Mouse (Mus musculus): ENCODE measurements around the gene Tra2a. TPM values are rescaled to one million over a fixed set of nuclear protein-coding genes. Genes with fewer than 3 reads are reported as not detected.
A peak's percentile ranks its signal among the peaks of the same experiment; 100 is the strongest.

Tra2a gene
- 31.2 and 37.1 TPM in 2 replicates for polyA plus RNA-seq (2014; fragmentation: Nextera tagmentation; extraction: Ambion mirVana)

DNA sequence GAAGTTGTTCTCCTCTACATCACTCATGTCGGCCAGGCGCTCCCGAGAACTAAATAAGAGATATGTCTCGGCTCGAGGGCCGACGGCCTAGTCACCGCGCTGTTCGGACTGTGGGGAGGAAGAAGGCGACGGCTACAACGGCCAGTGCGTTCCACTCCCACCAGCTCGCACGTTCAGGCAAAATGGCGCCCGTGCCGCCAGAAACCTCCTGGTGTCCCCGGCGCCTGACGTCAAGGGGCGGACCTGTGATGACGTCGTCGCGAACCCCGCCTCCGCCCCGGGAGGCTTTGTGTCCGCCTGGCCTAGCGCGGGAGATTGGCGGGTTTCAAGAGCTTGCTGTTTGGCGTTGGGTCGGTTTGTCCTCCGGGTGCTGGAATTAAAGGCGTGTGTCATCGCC, at the start of gene Tra2a:
Gene Tra2a, minus strand, starts transcription at position 187 of the 397 bp plus-strand sequence.
- WGBS: under 1% methylated on average over 39 of the region's 39 CpGs

DNA sequence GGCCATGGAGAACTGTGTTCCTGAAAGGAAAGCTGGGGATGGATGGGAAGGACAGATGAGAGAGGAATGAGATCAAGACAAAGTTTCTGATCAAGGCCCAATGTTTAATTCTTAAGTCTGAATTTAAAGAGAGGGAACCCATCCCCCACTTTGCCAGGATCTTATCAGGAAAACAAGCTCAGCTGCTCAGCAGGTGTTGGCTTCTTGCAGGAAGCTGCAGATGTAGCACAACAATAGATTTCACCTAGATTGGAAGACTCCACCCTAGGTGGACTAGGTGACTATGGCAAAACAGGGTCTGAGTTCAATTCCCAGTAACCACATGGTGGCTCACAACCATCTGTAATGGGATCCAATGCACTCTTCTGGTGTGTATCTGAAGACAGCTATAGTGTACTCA, 34.5 kb upstream of the Tra2a start:
- no peak for DNase-seq (ENCODE audit: low spot score)
- no peak overlapping the region for H3K4me2 ChIP-seq
- H3K36me3 ChIP-seq (ENCODE audit: control insufficient read depth, insufficient read depth, low read length): no peaks in the 10 kb centered on the region
- no peak overlapping the region for H3K9ac ChIP-seq (ENCODE audit: low read depth, low read length)
- no peak overlapping the region for H3K27ac ChIP-seq (ENCODE audit: low read depth, low read length)
- no peaks in the 10 kb centered on the region for H3K4me1 ChIP-seq (replicated peaks; ENCODE audit: control insufficient read depth, insufficient read depth, low read length)
- no peaks in the 10 kb centered on the region for H3K27me3 ChIP-seq (replicated peaks; ENCODE audit: control insufficient read depth, insufficient read depth, low read length)
- no peaks in the 10 kb centered on the region for H3K9me3 ChIP-seq (ENCODE audit: control insufficient read depth, low read length)
- ATAC-seq (replicated peaks; ENCODE audit: low FRiP score): no peak
- no peak overlapping the region for H3K4me3 ChIP-seq (ENCODE audit: low read depth, low read length)

More for the DNA sequence above, at the start of gene Tra2a:
- H3K9ac ChIP-seq (ENCODE audit: low read depth, low read length): peak within 1 kb of the TSS; percentile 95
- peak within 1 kb of the TSS; percentile 91 for H3K4me3 ChIP-seq (ENCODE audit: low read depth, low read length)
- H3K27ac ChIP-seq (ENCODE audit: low read depth, low read length): peak within 1 kb of the TSS; percentile 94
- peaks cover 22% of the 10 kb centered on the region for H3K4me1 ChIP-seq (replicated peaks; ENCODE audit: control insufficient read depth, insufficient read depth, low read length)
- H3K4me2 ChIP-seq: peak within 1 kb of the TSS; percentile 74
- no peaks in the 10 kb centered on the region for H3K36me3 ChIP-seq (ENCODE audit: control insufficient read depth, insufficient read depth, low read length)
- ATAC-seq (replicated peaks; ENCODE audit: low FRiP score): peak; percentile 92
- no peaks in the 10 kb centered on the region for H3K9me3 ChIP-seq (ENCODE audit: control insufficient read depth, low read length)
- DNase-seq (ENCODE audit: low spot score): peak; percentile 96
- no peaks in the 10 kb centered on the region for H3K27me3 ChIP-seq (replicated peaks; ENCODE audit: control insufficient read depth, insufficient read depth, low read length)

DNA sequence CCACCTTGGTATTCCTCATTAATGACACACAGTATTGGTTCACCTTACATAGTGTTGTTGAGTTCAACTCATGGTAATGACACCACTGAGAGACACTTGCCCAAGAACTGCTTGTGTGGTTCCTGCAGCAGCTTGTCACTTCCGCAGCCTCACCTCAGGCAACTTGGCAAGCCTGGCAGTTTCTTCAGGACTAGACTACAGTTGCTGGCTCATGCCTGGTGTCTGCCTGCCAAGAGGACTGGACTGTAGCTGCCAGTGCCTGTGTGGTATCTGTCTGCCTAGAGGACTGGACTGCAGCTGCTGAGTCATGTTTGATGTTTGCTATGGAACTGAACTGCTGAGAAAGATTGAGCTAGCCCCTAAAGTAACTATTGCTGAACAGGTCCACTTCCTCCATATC, 18.3 kb upstream of the Tra2a start:
- H3K4me2 ChIP-seq: no peak overlapping the region
- ATAC-seq (replicated peaks; ENCODE audit: low FRiP score) (no peak), DNase-seq (ENCODE audit: low spot score) (no peak)
- no peaks in the 10 kb centered on the region for H3K4me1 ChIP-seq (replicated peaks; ENCODE audit: control insufficient read depth, insufficient read depth, low read length)
- no peaks in the 10 kb centered on the region for H3K27me3 ChIP-seq (replicated peaks; ENCODE audit: control insufficient read depth, insufficient read depth, low read length)
- no peak overlapping the region for H3K27ac ChIP-seq (ENCODE audit: low read depth, low read length)
- H3K9ac ChIP-seq (ENCODE audit: low read depth, low read length): no peak overlapping the region
- no peaks in the 10 kb centered on the region for H3K9me3 ChIP-seq (ENCODE audit: control insufficient read depth, low read length)
- H3K4me3 ChIP-seq (ENCODE audit: low read depth, low read length): no peak overlapping the region
- no peaks in the 10 kb centered on the region for H3K36me3 ChIP-seq (ENCODE audit: control insufficient read depth, insufficient read depth, low read length)
- WGBS: 92% methylated on average over 1 of the region's 1 CpGs

DNA sequence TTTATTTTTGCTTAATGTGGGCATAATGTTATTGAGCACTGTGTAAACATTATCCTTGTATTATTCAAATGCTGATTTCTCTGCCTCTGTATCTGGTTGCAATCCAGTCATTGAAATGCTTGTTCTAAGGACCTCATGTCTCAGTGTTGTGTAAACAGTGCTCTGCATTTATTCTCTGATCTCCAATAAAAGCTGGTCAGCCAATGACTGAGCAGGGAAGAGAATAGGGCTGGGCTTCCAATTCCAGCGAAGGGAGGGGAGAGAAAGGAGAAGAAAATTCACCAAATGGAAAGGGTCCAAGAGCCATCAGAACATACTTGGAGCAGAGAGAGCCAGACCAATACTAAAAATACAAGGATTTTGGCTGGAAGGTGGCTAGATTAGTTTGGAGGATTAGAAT, 17.1 kb upstream of the Tra2a start:
- Histone ChIP-seq H3K4me2 (no peak overlapping the region), H3K9ac (ENCODE audit: low read depth, low read length) (no peak overlapping the region), H3K4me3 (ENCODE audit: low read depth, low read length) (no peak overlapping the region), H3K4me1 (replicated peaks; ENCODE audit: control insufficient read depth, insufficient read depth, low read length) (no peaks in the 10 kb centered on the region), H3K36me3 (ENCODE audit: control insufficient read depth, insufficient read depth, low read length) (no peaks in the 10 kb centered on the region), H3K9me3 (ENCODE audit: control insufficient read depth, low read length) (no peaks in the 10 kb centered on the region), H3K27ac (ENCODE audit: low read depth, low read length) (no peak overlapping the region), H3K27me3 (replicated peaks; ENCODE audit: control insufficient read depth, insufficient read depth, low read length) (no peaks in the 10 kb centered on the region)
- ATAC-seq (replicated peaks; ENCODE audit: low FRiP score): no peak
- WGBS: 62% methylated on average over 1 of the region's 1 CpGs
- no peak for DNase-seq (ENCODE audit: low spot score)

DNA sequence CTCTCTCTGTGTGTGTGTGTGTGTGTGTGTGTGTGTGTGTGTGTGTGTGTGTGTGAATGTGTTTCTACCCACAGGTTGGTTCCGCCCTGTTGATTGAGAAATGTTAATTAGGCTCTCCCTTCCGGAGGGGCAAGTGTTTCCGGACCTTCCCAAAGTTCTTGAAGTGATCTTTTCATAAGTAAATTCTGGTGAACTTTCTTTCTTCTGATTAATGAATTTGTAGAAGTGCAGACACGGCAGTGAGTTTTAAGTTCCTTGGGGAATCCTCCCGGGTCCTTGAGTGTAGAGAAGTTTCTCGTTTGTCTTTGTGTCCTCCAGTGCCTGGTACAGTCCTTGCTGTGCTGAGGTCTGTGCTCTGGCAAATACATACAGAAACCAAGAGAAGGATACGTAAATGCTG, 11.5 kb upstream of the Tra2a start:
- no peak for ATAC-seq (replicated peaks; ENCODE audit: low FRiP score)
- Histone ChIP-seq H3K9me3 (ENCODE audit: control insufficient read depth, low read length) (no peaks in the 10 kb centered on the region), H3K27ac (ENCODE audit: low read depth, low read length) (no peak overlapping the region), H3K4me2 (no peak overlapping the region), H3K36me3 (ENCODE audit: control insufficient read depth, insufficient read depth, low read length) (no peaks in the 10 kb centered on the region), H3K27me3 (replicated peaks; ENCODE audit: control insufficient read depth, insufficient read depth, low read length) (no peaks in the 10 kb centered on the region), H3K9ac (ENCODE audit: low read depth, low read length) (no peak overlapping the region), H3K4me1 (replicated peaks; ENCODE audit: control insufficient read depth, insufficient read depth, low read length) (no peaks in the 10 kb centered on the region), H3K4me3 (ENCODE audit: low read depth, low read length) (no peak overlapping the region)
- no peak for DNase-seq (ENCODE audit: low spot score)
- WGBS: 88% methylated on average over 7 of the region's 7 CpGs

DNA sequence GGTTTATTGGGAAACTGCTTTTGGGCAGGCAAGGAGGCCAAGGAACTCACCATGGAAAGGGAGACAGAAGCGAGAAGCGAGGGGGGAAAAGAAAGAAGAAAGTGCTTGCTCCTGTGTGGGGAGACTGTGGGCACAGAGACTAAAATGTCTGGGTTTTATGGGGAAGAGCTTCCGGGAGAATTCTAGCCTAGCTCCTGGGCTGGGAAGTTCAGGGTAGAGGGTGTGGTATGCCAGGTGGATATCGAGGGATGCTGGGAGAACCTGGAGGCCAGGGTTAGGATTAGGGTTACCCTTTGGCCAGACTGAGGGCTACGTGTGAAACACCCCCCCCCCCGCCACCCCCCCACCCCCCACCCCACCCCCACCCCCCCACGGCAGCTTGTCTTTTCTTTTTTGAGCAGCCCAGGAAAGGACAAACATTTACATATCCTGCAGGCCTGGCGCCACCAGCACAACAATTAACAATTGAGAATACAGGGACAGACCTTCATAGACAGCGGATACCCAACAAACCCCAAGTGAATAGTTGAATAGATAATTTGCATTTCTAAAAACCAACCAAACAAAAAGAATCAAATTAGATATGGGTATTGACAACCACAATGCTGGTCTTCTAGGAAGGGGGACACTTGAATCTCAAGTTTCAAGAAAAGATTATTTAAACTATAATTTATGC, 10.7 kb upstream of the Tra2a start:
- no peak for ATAC-seq (replicated peaks; ENCODE audit: low FRiP score)
- H3K4me1 ChIP-seq (replicated peaks; ENCODE audit: control insufficient read depth, insufficient read depth, low read length): no peaks in the 10 kb centered on the region
- no peak overlapping the region for H3K27ac ChIP-seq (ENCODE audit: low read depth, low read length)
- no peak overlapping the region for H3K4me2 ChIP-seq
- no peaks in the 10 kb centered on the region for H3K36me3 ChIP-seq (ENCODE audit: control insufficient read depth, insufficient read depth, low read length)
- no peaks in the 10 kb centered on the region for H3K9me3 ChIP-seq (ENCODE audit: control insufficient read depth, low read length)
- 65% methylated on average over 9 of the region's 9 CpGs for WGBS
- no peaks in the 10 kb centered on the region for H3K27me3 ChIP-seq (replicated peaks; ENCODE audit: control insufficient read depth, insufficient read depth, low read length)
- H3K9ac ChIP-seq (ENCODE audit: low read depth, low read length): no peak overlapping the region
- no peak for DNase-seq (ENCODE audit: low spot score)
- no peak overlapping the region for H3K4me3 ChIP-seq (ENCODE audit: low read depth, low read length)

DNA sequence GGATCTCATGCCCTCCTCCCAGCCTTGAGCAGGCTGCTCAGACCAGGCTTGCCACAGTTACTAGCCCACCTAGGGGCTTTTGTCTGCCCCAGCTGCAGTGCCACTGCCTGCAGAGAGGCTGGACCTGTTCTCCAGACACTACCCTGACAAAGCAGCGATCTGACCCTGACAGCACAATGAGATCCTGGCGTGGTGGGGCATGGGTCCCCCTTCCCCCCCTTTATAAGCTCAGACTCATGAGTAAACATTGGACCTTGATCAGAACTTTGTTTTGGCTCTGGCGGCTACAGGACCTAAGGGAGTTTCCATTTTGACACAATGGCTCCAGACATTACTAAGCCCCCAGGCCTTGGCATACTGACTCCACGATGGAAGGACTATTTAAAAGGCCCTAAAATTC, 10.1 kb upstream of the Tra2a start:
- no peak overlapping the region for H3K27ac ChIP-seq (ENCODE audit: low read depth, low read length)
- no peak for DNase-seq (ENCODE audit: low spot score)
- H3K27me3 ChIP-seq (replicated peaks; ENCODE audit: control insufficient read depth, insufficient read depth, low read length): no peaks in the 10 kb centered on the region
- H3K4me3 ChIP-seq (ENCODE audit: low read depth, low read length): no peak overlapping the region
- no peak overlapping the region for H3K9ac ChIP-seq (ENCODE audit: low read depth, low read length)
- H3K9me3 ChIP-seq (ENCODE audit: control insufficient read depth, low read length): no peaks in the 10 kb centered on the region
- ATAC-seq (replicated peaks; ENCODE audit: low FRiP score): no peak
- no peak overlapping the region for H3K4me2 ChIP-seq
- WGBS: 52% methylated on average over 4 of the region's 4 CpGs
- H3K4me1 ChIP-seq (replicated peaks; ENCODE audit: control insufficient read depth, insufficient read depth, low read length): no peaks in the 10 kb centered on the region
- no peaks in the 10 kb centered on the region for H3K36me3 ChIP-seq (ENCODE audit: control insufficient read depth, insufficient read depth, low read length)

DNA sequence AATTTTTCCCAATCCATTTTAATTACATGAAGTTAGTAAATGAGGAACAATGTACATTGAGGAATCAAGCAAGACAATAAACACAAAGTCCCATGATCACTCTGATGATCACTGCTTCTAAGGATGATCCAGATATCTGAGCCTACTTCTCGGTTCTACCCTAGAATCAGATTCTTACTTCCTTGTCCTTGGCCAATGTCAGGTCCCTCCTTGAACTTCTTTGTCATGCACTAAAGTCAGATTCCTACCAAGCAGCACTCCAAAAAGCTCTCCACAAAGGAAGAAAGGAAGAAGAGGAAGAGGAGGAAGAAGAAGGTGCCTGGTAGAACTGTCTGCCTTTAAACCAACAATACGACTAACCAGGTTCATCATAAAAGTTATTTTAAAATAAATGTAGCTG, 9.0 kb upstream of the Tra2a start:
- H3K27me3 ChIP-seq (replicated peaks; ENCODE audit: control insufficient read depth, insufficient read depth, low read length): no peaks in the 10 kb centered on the region
- no peak for ATAC-seq (replicated peaks; ENCODE audit: low FRiP score)
- no peak for DNase-seq (ENCODE audit: low spot score)
- 78% methylated on average over 2 of the region's 2 CpGs for WGBS
- H3K27ac ChIP-seq (ENCODE audit: low read depth, low read length): no peak overlapping the region
- no peaks in the 10 kb centered on the region for H3K4me1 ChIP-seq (replicated peaks; ENCODE audit: control insufficient read depth, insufficient read depth, low read length)
- no peak overlapping the region for H3K4me2 ChIP-seq
- H3K9ac ChIP-seq (ENCODE audit: low read depth, low read length): no peak overlapping the region
- no peak overlapping the region for H3K4me3 ChIP-seq (ENCODE audit: low read depth, low read length)
- H3K36me3 ChIP-seq (ENCODE audit: control insufficient read depth, insufficient read depth, low read length): no peaks in the 10 kb centered on the region
- no peaks in the 10 kb centered on the region for H3K9me3 ChIP-seq (ENCODE audit: control insufficient read depth, low read length)

DNA sequence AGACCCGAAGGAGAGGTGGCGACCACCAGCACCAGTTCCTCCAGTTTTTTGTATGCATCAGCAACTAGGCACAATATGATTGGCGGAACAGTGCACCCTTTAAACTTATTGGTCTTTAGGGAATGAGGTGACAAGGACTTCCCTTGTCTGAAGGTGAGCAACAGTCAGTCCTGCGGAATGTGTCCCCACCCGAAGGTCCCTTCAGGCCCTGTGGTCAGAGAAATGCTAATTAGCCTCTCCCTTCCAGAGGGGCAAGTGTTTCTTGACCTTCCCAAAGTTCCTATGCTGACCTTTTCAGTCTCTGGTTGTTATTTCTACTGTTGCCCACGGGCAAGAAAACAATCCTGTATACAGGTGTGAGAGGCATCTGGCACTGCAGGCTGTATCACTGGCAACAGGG, 8.0 kb upstream of the Tra2a start:
- WGBS: 73% methylated on average over 6 of the region's 6 CpGs

More for the DNA sequence above, 8.0 kb upstream of the Tra2a start:
- Histone ChIP-seq H3K9ac (ENCODE audit: low read depth, low read length) (no peak overlapping the region), H3K27ac (ENCODE audit: low read depth, low read length) (no peak overlapping the region), H3K36me3 (ENCODE audit: control insufficient read depth, insufficient read depth, low read length) (no peaks in the 10 kb centered on the region), H3K4me1 (replicated peaks; ENCODE audit: control insufficient read depth, insufficient read depth, low read length) (no peaks in the 10 kb centered on the region), H3K27me3 (replicated peaks; ENCODE audit: control insufficient read depth, insufficient read depth, low read length) (no peaks in the 10 kb centered on the region), H3K9me3 (ENCODE audit: control insufficient read depth, low read length) (no peaks in the 10 kb centered on the region), H3K4me2 (no peak overlapping the region), H3K4me3 (ENCODE audit: low read depth, low read length) (no peak overlapping the region)
- no peak for ATAC-seq (replicated peaks; ENCODE audit: low FRiP score)
- no peak for DNase-seq (ENCODE audit: low spot score)

Data from liver, embryonic 11.5 days (tissue).